Mouse (Mus musculus): ENCODE results near the gene Olfr906. TPM values are rescaled to one million over a fixed set of nuclear protein-coding genes. Genes with fewer than 3 reads are reported as not detected.

The Olfr906 gene
- total RNA-seq (2014; fragmentation: Nextera tagmentation) (not detected in 2 replicates), total RNA-seq (2017) (0.12 TPM in 1 of 2 replicates, not detected in the other), polyA plus RNA-seq (2012) (not detected in 2 replicates)

GRCm38 (mm10) chr9:38486785-38487184, at the start of gene Olfr906:
Olfr906 (plus strand) TSS chr9:38487085.
- H3K4me1 ChIP-seq (ENCODE audit: insufficient read depth, low read depth, low read length): no peaks in the 10 kb centered on the region
- no peaks in the 10 kb centered on the region for H3K36me3 ChIP-seq (replicated peaks)
- no peaks in the 10 kb centered on the region for H3K9me3 ChIP-seq (replicated peaks)
- ATAC-seq (ENCODE audit: extremely low read depth, insufficient number of reproducible peaks, low FRiP score, poor library complexity, severe bottlenecking): no peak
- no peaks in the 10 kb centered on the region for H3K27me3 ChIP-seq (ENCODE audit: insufficient read depth, low read length)
- no peak for TF ChIP-seq GATA1 (IDR thresholded peaks at IDR 0.05; ENCODE audit: borderline replicate concordance, low read length)
- no peak for TF ChIP-seq GATA2 (IDR thresholded peaks at IDR 0.05; ENCODE audit: borderline replicate concordance, low read depth, low read length)
- TF ChIP-seq TAL1 (conservative IDR thresholded peaks at IDR 0.05; ENCODE audit: low read depth, low read length): no peak
- DNase-seq (ENCODE audit: low spot score): no peak
- no peak within 1 kb of the TSS for H3K4me3 ChIP-seq (ENCODE audit: low read depth, low read length)

GRCm38 (mm10) chr9:38447352-38447751, 39.5 kb upstream of the Olfr906 start, which contains the start of gene Olfr902:
Olfr902 (plus strand) TSS chr9:38447652.
- H3K4me1 ChIP-seq (ENCODE audit: insufficient read depth, low read depth, low read length): no peaks in the 10 kb centered on the region
- DNase-seq (ENCODE audit: low spot score): no peak
- no peaks in the 10 kb centered on the region for H3K9me3 ChIP-seq (replicated peaks)
- H3K4me3 ChIP-seq (ENCODE audit: low read depth, low read length): no peak within 1 kb of the TSS
- TF ChIP-seq CTCF (IDR thresholded peaks at IDR 0.05; ENCODE audit: low read depth, low read length): no peak
- no peak for TF ChIP-seq GATA2 (IDR thresholded peaks at IDR 0.05; ENCODE audit: borderline replicate concordance, low read depth, low read length)
- no peak for TF ChIP-seq POLR2AphosphoS5 (IDR thresholded peaks at IDR 0.05; ENCODE audit: insufficient replicate concordance, low read depth, low read length)
- no peak for TF ChIP-seq TAL1 (conservative IDR thresholded peaks at IDR 0.05; ENCODE audit: low read depth, low read length)
- TF ChIP-seq GATA1 (IDR thresholded peaks at IDR 0.05; ENCODE audit: borderline replicate concordance, low read length): no peak
- H3K36me3 ChIP-seq (replicated peaks): no peaks in the 10 kb centered on the region
- ATAC-seq (ENCODE audit: extremely low read depth, insufficient number of reproducible peaks, low FRiP score, poor library complexity, severe bottlenecking): no peak
- H3K27me3 ChIP-seq (ENCODE audit: insufficient read depth, low read length): no peaks in the 10 kb centered on the region

GRCm38 (mm10) chr9:38462844-38463243, 24.0 kb upstream of the Olfr906 start, which contains the start of gene Olfr904:
Olfr904 (plus strand) TSS chr9:38463144.
- ATAC-seq (ENCODE audit: extremely low read depth, insufficient number of reproducible peaks, low FRiP score, poor library complexity, severe bottlenecking): no peak

GRCm38 (mm10) chr9:38470807-38471206, 16.1 kb upstream of the Olfr906 start, which contains the start of gene Olfr905:
Olfr905 (plus strand) TSS chr9:38471107.
- Histone ChIP-seq H3K9me3 (replicated peaks) (no peaks in the 10 kb centered on the region), H3K4me3 (ENCODE audit: low read depth, low read length) (no peak within 1 kb of the TSS), H3K36me3 (replicated peaks) (no peaks in the 10 kb centered on the region), H3K27me3 (ENCODE audit: insufficient read depth, low read length) (no peaks in the 10 kb centered on the region), H3K4me1 (ENCODE audit: insufficient read depth, low read depth, low read length) (no peaks in the 10 kb centered on the region)
- TF ChIP-seq TAL1 (conservative IDR thresholded peaks at IDR 0.05; ENCODE audit: low read depth, low read length): no peak
- no peak for TF ChIP-seq GATA1 (IDR thresholded peaks at IDR 0.05; ENCODE audit: borderline replicate concordance, low read length)
- no peak for TF ChIP-seq POLR2AphosphoS5 (IDR thresholded peaks at IDR 0.05; ENCODE audit: insufficient replicate concordance, low read depth, low read length)
- TF ChIP-seq CTCF (IDR thresholded peaks at IDR 0.05; ENCODE audit: low read depth, low read length): no peak
- no peak for TF ChIP-seq GATA2 (IDR thresholded peaks at IDR 0.05; ENCODE audit: borderline replicate concordance, low read depth, low read length)
- ATAC-seq (ENCODE audit: extremely low read depth, insufficient number of reproducible peaks, low FRiP score, poor library complexity, severe bottlenecking) (no peak), DNase-seq (ENCODE audit: low spot score) (no peak)

More at GRCm38 (mm10) chr9:38462844-38463243, 24.0 kb upstream of the Olfr906 start, which contains the start of gene Olfr904:
- Histone ChIP-seq H3K4me1 (ENCODE audit: insufficient read depth, low read depth, low read length) (no peaks in the 10 kb centered on the region), H3K9me3 (replicated peaks) (no peaks in the 10 kb centered on the region), H3K27me3 (ENCODE audit: insufficient read depth, low read length) (no peaks in the 10 kb centered on the region), H3K4me3 (ENCODE audit: low read depth, low read length) (no peak within 1 kb of the TSS), H3K36me3 (replicated peaks) (no peaks in the 10 kb centered on the region)
- DNase-seq (ENCODE audit: low spot score): no peak
- TF ChIP-seq GATA2 (IDR thresholded peaks at IDR 0.05; ENCODE audit: borderline replicate concordance, low read depth, low read length) (no peak), GATA1 (IDR thresholded peaks at IDR 0.05; ENCODE audit: borderline replicate concordance, low read length) (no peak), CTCF (IDR thresholded peaks at IDR 0.05; ENCODE audit: low read depth, low read length) (no peak), POLR2AphosphoS5 (IDR thresholded peaks at IDR 0.05; ENCODE audit: insufficient replicate concordance, low read depth, low read length) (no peak), TAL1 (conservative IDR thresholded peaks at IDR 0.05; ENCODE audit: low read depth, low read length) (no peak)

GRCm38 (mm10) chr9:38495501-38495900, 8.6 kb downstream of the Olfr906 start, which contains the start of gene Olfr907:
Olfr907 (plus strand) TSS chr9:38495801.
- no peak for TF ChIP-seq GATA1 (IDR thresholded peaks at IDR 0.05; ENCODE audit: borderline replicate concordance, low read length)
- TF ChIP-seq TAL1 (conservative IDR thresholded peaks at IDR 0.05; ENCODE audit: low read depth, low read length): no peak
- Histone ChIP-seq H3K9me3 (replicated peaks) (no peaks in the 10 kb centered on the region), H3K27me3 (ENCODE audit: insufficient read depth, low read length) (no peaks in the 10 kb centered on the region), H3K4me3 (ENCODE audit: low read depth, low read length) (no peak within 1 kb of the TSS), H3K36me3 (replicated peaks) (no peaks in the 10 kb centered on the region), H3K4me1 (ENCODE audit: insufficient read depth, low read depth, low read length) (no peaks in the 10 kb centered on the region)
- ATAC-seq (ENCODE audit: extremely low read depth, insufficient number of reproducible peaks, low FRiP score, poor library complexity, severe bottlenecking): no peak
- DNase-seq (ENCODE audit: low spot score): no peak

GRCm38 (mm10) chr9:38512353-38512752, 25.5 kb downstream of the Olfr906 start:
- Histone ChIP-seq H3K27me3 (ENCODE audit: insufficient read depth, low read length) (no peaks in the 10 kb centered on the region), H3K4me3 (ENCODE audit: low read depth, low read length) (no peak overlapping the region), H3K36me3 (replicated peaks) (no peaks in the 10 kb centered on the region), H3K4me1 (ENCODE audit: insufficient read depth, low read depth, low read length) (no peaks in the 10 kb centered on the region), H3K9me3 (replicated peaks) (no peaks in the 10 kb centered on the region)
- TF ChIP-seq TAL1 (conservative IDR thresholded peaks at IDR 0.05; ENCODE audit: low read depth, low read length) (no peak), CTCF (IDR thresholded peaks at IDR 0.05; ENCODE audit: low read depth, low read length) (no peak), GATA2 (IDR thresholded peaks at IDR 0.05; ENCODE audit: borderline replicate concordance, low read depth, low read length) (no peak), GATA1 (IDR thresholded peaks at IDR 0.05; ENCODE audit: borderline replicate concordance, low read length) (no peak), POLR2AphosphoS5 (IDR thresholded peaks at IDR 0.05; ENCODE audit: insufficient replicate concordance, low read depth, low read length) (no peak)
- ATAC-seq (ENCODE audit: extremely low read depth, insufficient number of reproducible peaks, low FRiP score, poor library complexity, severe bottlenecking) (no peak), DNase-seq (ENCODE audit: low spot score) (no peak)
